Mouse (Mus musculus) liver, embryonic 14.5 days (tissue): ENCODE measurements around the gene Pth1r. TPM values are rescaled to one million over a fixed set of nuclear protein-coding genes. Genes with fewer than 3 reads are reported as not detected.

ENCODE experiments used
- ATAC-seq: fragments of 200-750 bp; cut with Nextera tagmentation; 2 replicates; pipeline ENCODE4 v1.8.0; 2017; ENCODE audit warnings: moderate number of reproducible peaks, mild to moderate bottlenecking, moderate library complexity; ENCODE audit not compliant: insufficient read depth
- DNase-seq, 3 experiments: peaks; one replicate each; pipeline ENCODE4 v3.0.0-alpha.2; 2012 to 2013; ENCODE audit warnings: low read depth in 3 of 3, low spot score in 3 of 3
- H3K27ac ChIP-seq: fragments of 300-500 bp; sonication (generic); 2 replicates; pipeline ENCODE4 v1.5.1; 2014; ENCODE audit warnings: moderate library complexity, mild to moderate bottlenecking, control low read depth, inconsistent platforms
- H3K27me3 ChIP-seq: fragments of 300-500 bp; sonication (generic); 2 replicates; pipeline ENCODE4 v1.6.1; 2014; ENCODE audit warnings: mild to moderate bottlenecking, low read length, moderate library complexity; ENCODE audit not compliant: control insufficient read depth, insufficient read depth
- H3K36me3 ChIP-seq: fragments of 300-500 bp; sonication (generic); replicated peaks from 2 replicates; pipeline ENCODE4 v1.6.1; 2014; ENCODE audit warnings: low read depth; ENCODE audit not compliant: control insufficient read depth, insufficient read depth
- H3K4me1 ChIP-seq, 2 experiments: fragments of 200-500 bp in 1 of 2; fragments of 300-500 bp in 1 of 2; sonication (generic) in 1 of 2; replicated peaks; 2 replicates each; pipeline ENCODE4 v1.6.1; 2012 to 2014; ENCODE audit warnings: antibody characterized with exemption in 1 of 2, inconsistent platforms in 1 of 2, low read length in 1 of 2; ENCODE audit not compliant: control insufficient read depth in 2 of 2, insufficient read depth in 2 of 2
- H3K4me2 ChIP-seq: fragments of 300-500 bp; sonication (generic); 2 replicates; pipeline ENCODE4 v1.6.1; 2014; ENCODE audit warnings: low read depth, mild to moderate bottlenecking, control low read depth, moderate library complexity
- H3K4me3 ChIP-seq, 2 experiments: fragments of 200-500 bp in 1 of 2; fragments of 300-500 bp in 1 of 2; sonication (generic) in 1 of 2; 2 replicates each; pipeline ENCODE4 v1.5.1; 2012 to 2014; ENCODE audit warnings: low read depth in 2 of 2, low read length in 2 of 2, mild to moderate bottlenecking in 2 of 2, control low read depth in 1 of 2, inconsistent platforms in 1 of 2, moderate library complexity in 1 of 2; ENCODE audit not compliant: insufficient read depth in 1 of 2
- H3K9ac ChIP-seq: fragments of 300-500 bp; sonication (generic); replicated peaks from 2 replicates; pipeline ENCODE4 v1.6.1; 2014; ENCODE audit warnings: mild to moderate bottlenecking, control low read depth, moderate library complexity
- H3K9me3 ChIP-seq: fragments of 300-500 bp; sonication (generic); 2 replicates; pipeline ENCODE4 v1.6.1; 2016; ENCODE audit warnings: low read length, mixed read lengths; ENCODE audit not compliant: control insufficient read depth
- CTCF ChIP-seq: IDR thresholded peaks from 2 replicates; pipeline ENCODE4 v1.5.1; 2016; ENCODE audit warnings: antibody characterized with exemption, low read depth, control low read depth
- EP300 ChIP-seq: IDR thresholded peaks from 2 replicates; pipeline ENCODE4 v1.6.1; 2016; ENCODE audit warnings: antibody characterized with exemption, low read depth
- WGBS: fragments of 180-500 bp; shearing (Covaris S2); extraction: QIAGEN DNeasy Blood & Tissue Kit; methylation state at CpG from one replicate; pipeline ENCODE4 v1.1.7; 2014; ENCODE audit not compliant: insufficient replicate concordance; 5-methylcytosine and 5-hydroxymethylcytosine counted together
- polyA plus RNA-seq, 2 experiments: library from polyadenylated mRNA; depleted of rRNA in 1 of 2; stranded (reverse) in 1 of 2; unstranded in 1 of 2; fragments of >200 nt; fragmentation: Nextera tagmentation in 1 of 2; extraction: Ambion mirVana in 1 of 2; gene quantifications; 2 replicates each; pipeline versions ENCODE4 v1.2.1 to v1.2.3; 2012 to 2014

Gene Pth1r
- polyA plus RNA-seq, 2 experiments, result 2.0 to 3.4 TPM

DNA sequence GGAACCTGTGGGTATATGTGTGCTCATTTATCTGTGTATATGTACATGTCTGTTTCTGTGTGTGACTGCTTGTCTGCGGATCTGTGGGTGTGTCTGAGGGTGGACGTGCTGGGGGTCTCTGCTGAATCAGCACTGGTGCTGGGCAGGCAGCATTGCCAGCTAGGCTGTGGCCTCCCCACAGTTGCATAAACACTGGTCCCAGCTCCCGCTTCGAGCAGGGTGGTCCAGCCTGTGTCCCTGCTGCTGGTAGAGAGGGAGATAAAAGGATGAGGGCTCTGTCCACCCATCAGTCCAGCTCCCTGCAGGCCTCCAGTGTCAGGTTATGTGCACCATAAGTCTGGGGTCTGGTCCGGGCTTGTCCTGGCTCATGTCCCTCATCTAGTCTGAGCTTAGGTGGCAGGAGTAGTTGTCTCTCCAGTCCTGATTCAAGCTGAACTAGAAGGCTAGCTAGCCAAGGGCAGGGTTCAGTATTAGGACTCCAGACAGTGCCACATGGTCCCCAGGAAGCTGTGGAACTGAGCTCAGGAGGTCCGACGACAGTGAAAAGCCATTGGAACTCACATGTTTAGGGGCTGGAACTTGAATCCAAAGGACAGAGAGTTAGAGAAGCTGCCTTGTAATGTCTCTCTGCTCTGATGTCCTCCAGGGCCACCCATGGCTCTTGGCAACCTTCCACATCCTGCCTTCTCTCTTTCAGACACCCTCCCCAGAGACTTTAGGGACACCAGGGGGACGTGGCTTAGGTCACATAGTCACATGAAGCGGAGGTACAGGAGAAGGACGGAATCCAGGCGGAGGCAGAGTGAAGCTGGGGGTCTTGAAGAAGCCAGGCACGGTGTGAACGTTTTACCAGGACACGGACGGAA lies 27.7 kb upstream of the Pth1r start:
- H3K4me2 ChIP-seq, result no peak overlapping the region
- H3K9me3 ChIP-seq, result no peaks in the 10 kb centered on the region
- no peak overlapping the region for H3K4me3 ChIP-seq
- H3K27ac ChIP-seq, result no peak overlapping the region
- no peaks in the 10 kb centered on the region for H3K4me1 ChIP-seq
- no peaks in the 10 kb centered on the region for H3K36me3 ChIP-seq
- H3K9ac ChIP-seq, result no peak overlapping the region
- no peak for ATAC-seq
- H3K27me3 ChIP-seq, result no peaks in the 10 kb centered on the region
- no peak for DNase-seq
- 69% methylated on average over 15 of the region's 15 CpGs for WGBS
- TF ChIP-seq EP300 (no peak), CTCF (no peak)

DNA sequence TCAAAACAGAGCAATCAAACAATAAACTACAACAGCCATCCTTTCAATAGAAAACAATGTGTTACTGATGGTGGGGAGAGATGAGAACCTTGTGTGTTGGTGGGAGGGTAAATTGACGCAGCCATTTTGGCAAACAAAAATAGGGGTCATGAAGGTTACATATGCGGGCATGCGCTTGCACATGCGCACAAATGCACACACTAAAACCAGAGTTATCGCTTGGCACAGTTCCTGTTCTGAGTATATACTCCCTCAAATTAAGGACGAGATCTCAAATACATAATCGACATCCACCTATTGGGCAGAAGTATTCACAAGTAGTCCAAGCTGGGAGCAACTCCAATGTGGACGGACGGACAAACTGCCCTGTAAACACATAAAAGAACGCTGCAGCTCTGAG lies 25.4 kb upstream of the Pth1r start:
- H3K36me3 ChIP-seq, result no peaks in the 10 kb centered on the region
- DNase-seq (no peak), ATAC-seq (no peak)
- H3K9ac ChIP-seq, result no peak overlapping the region
- H3K27me3 ChIP-seq, result no peaks in the 10 kb centered on the region
- TF ChIP-seq CTCF, result no peak
- TF ChIP-seq EP300, result no peak
- no peaks in the 10 kb centered on the region for H3K9me3 ChIP-seq
- H3K27ac ChIP-seq, result no peak overlapping the region
- no peak overlapping the region for H3K4me2 ChIP-seq
- H3K4me1 ChIP-seq, result no peaks in the 10 kb centered on the region
- 80% methylated on average over 10 of the region's 10 CpGs for WGBS
- no peak overlapping the region for H3K4me3 ChIP-seq

- ATAC-seq (no peak), DNase-seq (no peak)
- H3K9ac ChIP-seq, result no peak overlapping the region
- TF ChIP-seq EP300 (no peak), CTCF (no peak)
- no peak overlapping the region for H3K27ac ChIP-seq
- no peaks in the 10 kb centered on the region for H3K9me3 ChIP-seq
- 62% methylated on average over 2 of the region's 2 CpGs for WGBS
- no peaks in the 10 kb centered on the region for H3K27me3 ChIP-seq
- H3K4me2 ChIP-seq, result no peak overlapping the region
- H3K4me3 ChIP-seq, result no peak overlapping the region
- H3K36me3 ChIP-seq, result no peaks in the 10 kb centered on the region
- H3K4me1 ChIP-seq, result no peaks in the 10 kb centered on the region
These were observed 16.5 kb upstream of the Pth1r start for GRCm38 (mm10) chr9:110763405-110763804.

DNA sequence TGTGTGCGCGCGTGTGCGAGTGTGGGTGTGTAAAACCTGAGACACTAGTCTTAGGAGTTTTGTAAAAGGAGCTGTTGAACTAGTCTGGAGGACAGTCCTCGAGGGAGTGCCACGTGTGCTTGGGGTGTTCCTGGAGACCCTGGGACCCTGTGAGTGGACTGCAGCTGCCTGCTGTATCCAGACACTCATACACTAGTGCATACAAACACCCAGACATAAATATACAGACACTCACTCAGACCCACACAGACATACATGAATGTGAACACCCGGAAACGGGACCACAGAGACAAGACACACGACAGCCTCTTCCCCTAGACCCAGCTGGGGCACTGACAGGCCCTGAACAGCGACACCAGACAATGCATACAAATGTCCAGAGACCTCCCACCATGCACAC lies 15.8 kb upstream of the Pth1r start:
- no peaks in the 10 kb centered on the region for H3K36me3 ChIP-seq
- no peak overlapping the region for H3K4me3 ChIP-seq
- TF ChIP-seq CTCF, result no peak
- no peak for TF ChIP-seq EP300
- no peaks in the 10 kb centered on the region for H3K4me1 ChIP-seq
- no peak overlapping the region for H3K9ac ChIP-seq
- 68% methylated on average over 10 of the region's 10 CpGs for WGBS
- H3K4me2 ChIP-seq, result no peak overlapping the region
- no peak for ATAC-seq
- no peak overlapping the region for H3K27ac ChIP-seq
- H3K9me3 ChIP-seq, result no peaks in the 10 kb centered on the region
- no peak for DNase-seq
- H3K27me3 ChIP-seq, result no peaks in the 10 kb centered on the region

DNA sequence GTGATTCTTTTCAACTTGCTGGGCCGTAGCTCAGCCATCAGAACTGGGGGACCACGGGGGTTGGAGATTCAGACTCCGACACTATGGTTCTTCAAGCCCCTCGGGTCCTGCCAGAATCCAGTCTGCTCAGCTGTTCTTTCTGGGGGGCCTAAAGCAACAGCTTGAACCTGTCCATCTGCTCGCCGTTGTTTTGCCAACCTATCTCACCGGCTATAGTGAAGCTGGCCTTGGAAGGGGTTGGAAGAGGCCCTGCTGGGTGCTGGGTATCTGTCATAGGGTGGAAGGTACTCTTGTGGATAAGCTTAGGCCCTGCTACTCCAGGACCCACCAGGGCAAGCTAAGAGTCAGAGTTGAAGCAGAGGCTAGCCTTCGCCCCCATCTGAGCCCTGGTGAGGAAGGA lies 13.9 kb upstream of the Pth1r start:
- Histone ChIP-seq H3K36me3 (no peaks in the 10 kb centered on the region), H3K27me3 (no peaks in the 10 kb centered on the region), H3K4me2 (no peak overlapping the region), H3K9ac (no peak overlapping the region), H3K27ac (no peak overlapping the region), H3K4me1 (no peaks in the 10 kb centered on the region), H3K4me3 (no peak overlapping the region), H3K9me3 (no peaks in the 10 kb centered on the region)
- ATAC-seq, result no peak
- DNase-seq, result no peak
- 65% methylated on average over 8 of the region's 8 CpGs for WGBS
- TF ChIP-seq EP300, result no peak
- no peak for TF ChIP-seq CTCF
